Comparison of ENCODE assay signal across 8 mouse cellular contexts in the genomic region with DNA sequence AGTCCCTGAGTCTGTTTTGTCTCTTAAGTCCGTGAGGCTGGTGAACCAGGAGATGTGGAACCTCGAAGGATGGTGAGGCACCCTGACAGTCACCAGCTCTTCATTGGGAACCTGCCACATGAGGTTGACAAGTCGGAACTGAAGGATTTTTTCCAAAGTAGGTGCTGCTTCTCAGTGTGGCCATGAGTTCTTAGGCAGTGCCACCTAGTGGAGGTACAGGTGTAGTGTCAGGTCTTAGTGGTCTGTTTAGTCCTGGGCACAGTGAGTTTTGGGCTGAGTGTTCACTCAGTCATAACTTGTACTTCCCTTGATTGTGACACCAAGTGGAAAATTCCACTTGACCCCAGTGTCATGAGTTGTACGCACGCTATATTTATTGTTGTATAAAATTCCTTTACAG. TPM values are rescaled to one million over a fixed set of nuclear protein-coding genes. Genes with fewer than 3 reads are reported as not detected.
DNase-seq lines count a peak whose midpoint lies in the region; ATAC-seq and TF ChIP-seq lines count a peak whose summit lies in the region.

No protein-coding gene starts in this region.

- peak; percentile 25 for DNase-seq in 3134 (ENCODE audit: extremely low read depth, insufficient read length, low spot score)
- peak; percentile 45 to 46 for DNase-seq in B cell, adult 2 months
- DNase-seq in fibroblast of lung, adult 2 months (ENCODE audit: low read depth), result peak; percentile 34
- DNase-seq in lung, postnatal 0 days (ENCODE audit: low spot score), result peak; percentile 79
- DNase-seq in right cerebral cortex, postnatal 25 days, result peak; percentile 19
- DNase-seq in gastrocnemius, postnatal 14 days, result no peak

- no peaks in the 10 kb centered on the region for H3K27me3 ChIP-seq in kidney, embryonic 15.5 days
- no peaks in the 10 kb centered on the region for H3K27me3 ChIP-seq in lung, postnatal 0 days (replicated peaks; ENCODE audit: insufficient read depth, low read length)

- no peak overlapping the region for H3K9ac ChIP-seq in kidney, embryonic 15.5 days
- H3K9ac ChIP-seq in lung, postnatal 0 days (replicated peaks; ENCODE audit: low read depth), result no peak overlapping the region

- no peak overlapping the region for H3K4me3 ChIP-seq in bone marrow, adult 2 months (replicated peaks; ENCODE audit: control insufficient read depth, low read depth, low read length)
- no peak overlapping the region for H3K4me3 ChIP-seq in kidney, embryonic 15.5 days (replicated peaks)
- no peak overlapping the region for H3K4me3 ChIP-seq in lung, postnatal 0 days (ENCODE audit: low read depth, low read length)

- no peak for TF ChIP-seq EP300 in lung, postnatal 0 days (IDR thresholded peaks at IDR 0.05)

- TF ChIP-seq POLR2A in bone marrow, adult 2 months (IDR thresholded peaks at IDR 0.05; ENCODE audit: borderline replicate concordance, control insufficient read depth, low read depth, low read length), result no peak

- peak; percentile 70 for TF ChIP-seq CTCF in bone marrow, adult 2 months (IDR thresholded peaks at IDR 0.05; ENCODE audit: control insufficient read depth, insufficient read depth, low read length)
- TF ChIP-seq CTCF in lung, postnatal 0 days (IDR thresholded peaks at IDR 0.05), result peak; percentile 90

- H3K4me1 ChIP-seq in bone marrow, adult 2 months (ENCODE audit: control insufficient read depth, insufficient read depth, low read length), result no peaks in the 10 kb centered on the region; the same call in 1 of the 2 replicates
- H3K4me1 ChIP-seq in kidney, embryonic 15.5 days, result no peaks in the 10 kb centered on the region
- no peaks in the 10 kb centered on the region for H3K4me1 ChIP-seq in lung, postnatal 0 days (ENCODE audit: insufficient read depth, low read depth, low read length)

- H3K27ac ChIP-seq in bone marrow, adult 2 months (ENCODE audit: control insufficient read depth, insufficient read depth, low read depth, low read length, poor library complexity), result no peak overlapping the region
- no peak overlapping the region for H3K27ac ChIP-seq in kidney, embryonic 15.5 days
- H3K27ac ChIP-seq in lung, postnatal 0 days (ENCODE audit: low read length), result no peak overlapping the region

- H3K9me3 ChIP-seq in kidney, embryonic 15.5 days (replicated peaks), result no peaks in the 10 kb centered on the region
- no peaks in the 10 kb centered on the region for H3K9me3 ChIP-seq in lung, postnatal 0 days (ENCODE audit: low read length)

- 65% methylated on average over 5 of the region's 5 CpGs for WGBS in bone marrow, adult 2 months
- 64% methylated on average over 5 of the region's 5 CpGs for WGBS in kidney, embryonic 15.5 days
- 33% methylated on average over 5 of the region's 5 CpGs for WGBS in lung, postnatal 0 days

- peak; percentile 65 for ATAC-seq in kidney, embryonic 15.5 days (replicated peaks; ENCODE audit: low FRiP score)
- ATAC-seq in lung, postnatal 0 days, result peak; percentile 62

- intact Hi-C loops in gastrocnemius, postnatal 14 days (cut with DNase I; ENCODE audit: low total_unique reads), result no loop called here

- H3K36me3 ChIP-seq in kidney, embryonic 15.5 days, result peaks cover 100% of the 10 kb centered on the region
- peaks cover 46% of the 10 kb centered on the region for H3K36me3 ChIP-seq in lung, postnatal 0 days (ENCODE audit: insufficient read depth, low read length)

- H3K4me2 ChIP-seq in kidney, embryonic 15.5 days, result no peak overlapping the region
- H3K4me2 ChIP-seq in lung, postnatal 0 days (replicated peaks; ENCODE audit: low read depth, low read length), result no peak overlapping the region

RNA-seq across cellular contexts. Expression of a gene that starts 28.4 kb away (rescaled TPM):
- 29.5 and 38.1 TPM in 2 replicates for polyA plus RNA-seq in bone marrow, adult 2 months (2011; ENCODE audit: insufficient read depth, insufficient read length, low replicate concordance, missing spikeins)
- 199 and 203 TPM in 2 replicates for polyA plus RNA-seq in kidney, embryonic 15.5 days (2015; fragmentation: Nextera tagmentation; extraction: Ambion mirVana)
- polyA plus RNA-seq in lung, postnatal 0 days (2015; fragmentation: Nextera tagmentation; extraction: Ambion mirVana), result 47.7 and 52.5 TPM in 2 replicates
- 10 to 100 TPM; 54.8 to 64.9 TPM for total RNA-seq in gastrocnemius, postnatal 14 days (2021)

RNA-seq across cellular contexts. Expression of a gene that starts 36.8 kb away (rescaled TPM):
- 75.4 and 128 TPM in 2 replicates for polyA plus RNA-seq in bone marrow, adult 2 months (2011; ENCODE audit: insufficient read depth, insufficient read length, low replicate concordance, missing spikeins)
- 402 and 413 TPM in 2 replicates for polyA plus RNA-seq in kidney, embryonic 15.5 days (2015; fragmentation: Nextera tagmentation; extraction: Ambion mirVana)
- 440 and 498 TPM in 2 replicates for polyA plus RNA-seq in lung, postnatal 0 days (2015; fragmentation: Nextera tagmentation; extraction: Ambion mirVana)
- total RNA-seq in gastrocnemius, postnatal 14 days (2021), result 10 to 100 TPM; 58.7 to 65.7 TPM
